Mouse (Mus musculus) liver, adult 2 months (tissue): ENCODE measurements around the gene Traf2.

Experiments
- CTCF ChIP-seq: fragments of 200-500 bp; IDR thresholded peaks from 2 replicates; pipeline ENCODE4 v1.5.1; 2011; ENCODE audit warnings: low read depth, low read length, control low read depth
- POLR2A ChIP-seq: fragments of 200-500 bp; IDR thresholded peaks from 2 replicates; pipeline ENCODE4 v1.6.1; 2011; ENCODE audit warnings: low read length, control low read depth; ENCODE audit not compliant: insufficient read depth; ENCODE audit errors: extremely low read depth

DNA sequence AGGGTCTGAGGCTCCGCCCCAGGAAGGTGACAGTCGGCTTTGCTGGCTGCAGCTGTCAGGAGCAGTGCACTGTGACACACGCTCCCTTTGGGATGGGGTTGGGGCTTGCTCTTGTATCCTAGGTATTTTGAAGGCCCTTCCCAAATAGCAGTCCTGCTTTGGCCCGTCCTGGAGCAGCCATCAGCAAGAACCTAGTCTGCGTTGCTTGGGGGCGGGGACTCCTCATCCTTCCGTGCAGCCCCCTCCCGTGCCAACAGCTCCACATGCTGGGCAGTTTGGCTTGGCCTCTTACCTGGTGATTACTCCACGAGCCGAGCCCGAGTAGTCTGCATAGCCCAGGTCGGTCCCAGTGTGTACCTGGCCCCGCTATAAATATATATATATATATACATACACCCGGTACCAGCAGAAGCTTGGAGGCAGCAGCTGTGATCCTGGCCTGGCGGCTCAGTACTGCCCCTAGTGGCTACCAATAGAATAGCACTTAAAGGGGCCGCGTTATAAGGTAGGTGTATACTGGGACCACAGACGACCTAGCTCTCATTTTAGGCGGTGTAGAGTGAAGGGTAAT is 34.6 kb upstream of the Traf2 start, which contains the start of gene Ajm1:
- no peak for TF ChIP-seq POLR2A
- TF ChIP-seq CTCF = peak; percentile 85
